Mouse (Mus musculus) midbrain, postnatal 0 days (tissue): ENCODE data around the gene Sele. TPM values are rescaled to one million over a fixed set of nuclear protein-coding genes. Genes with fewer than 3 reads are reported as not detected.
"Not testable (repeated sequence)": the region's sequence is repeated elsewhere in the genome, so short reads cannot be mapped to it uniquely, and the experiment has no call there.

ENCODE experiments used
- ATAC-seq: fragments of 200-750 bp; cut with Nextera tagmentation; 2 replicates; pipeline ENCODE4 v1.8.0; 2017; ENCODE audit warnings: moderate number of reproducible peaks, mild to moderate bottlenecking, moderate TSS enrichment, moderate library complexity; ENCODE audit not compliant: low FRiP score
- DNase-seq: peaks from one replicate; pipeline ENCODE4 v3.0.0-alpha.2; 2015; ENCODE audit warnings: low spot score
- H3K27ac ChIP-seq: fragments of 300-500 bp; sonication (generic); 2 replicates; pipeline ENCODE4 v1.5.1; 2014; ENCODE audit warnings: low read depth, mild to moderate bottlenecking, low read length, mixed read lengths
- H3K27me3 ChIP-seq: fragments of 300-500 bp; sonication (generic); 2 replicates; pipeline ENCODE4 v1.6.1; 2014; ENCODE audit warnings: low read length, control low read depth, mixed read lengths; ENCODE audit not compliant: insufficient read depth
- H3K36me3 ChIP-seq: fragments of 300-500 bp; sonication (generic); 2 replicates; pipeline ENCODE4 v1.6.1; 2014; ENCODE audit warnings: low read length, control low read depth, mixed read lengths; ENCODE audit not compliant: insufficient read depth
- H3K4me1 ChIP-seq: fragments of 300-500 bp; sonication (generic); 2 replicates; pipeline ENCODE4 v1.6.1; 2014; ENCODE audit warnings: mild to moderate bottlenecking, control low read depth, antibody characterized with exemption, low read length, mixed read lengths; ENCODE audit not compliant: insufficient read depth
- H3K4me2 ChIP-seq: fragments of 300-500 bp; sonication (generic); 2 replicates; pipeline ENCODE4 v1.6.1; 2014; ENCODE audit warnings: low read depth, mild to moderate bottlenecking, low read length, mixed read lengths; ENCODE audit not compliant: poor library complexity, severe bottlenecking
- H3K4me3 ChIP-seq: fragments of 300-500 bp; sonication (generic); 2 replicates; pipeline ENCODE4 v1.5.1; 2014; ENCODE audit warnings: low read depth, mild to moderate bottlenecking, low read length, moderate library complexity
- H3K9ac ChIP-seq: fragments of 300-500 bp; sonication (generic); replicated peaks from 2 replicates; pipeline ENCODE4 v1.6.1; 2014; ENCODE audit warnings: mild to moderate bottlenecking, low read length, moderate library complexity, mixed read lengths; ENCODE audit not compliant: poor library complexity, severe bottlenecking
- H3K9me3 ChIP-seq: fragments of 300-500 bp; sonication (generic); 2 replicates; pipeline ENCODE4 v1.6.1; 2016; ENCODE audit warnings: low read length, control low read depth
- CTCF ChIP-seq: IDR thresholded peaks from 2 replicates; pipeline ENCODE4 v1.5.1; 2016; ENCODE audit warnings: antibody characterized with exemption, mild to moderate bottlenecking
- WGBS: fragments of 180-500 bp; shearing (Covaris S2); extraction: QIAGEN DNeasy Blood & Tissue Kit; methylation state at CpG from one replicate; pipeline ENCODE4 v1.1.7; 2014; 5-methylcytosine and 5-hydroxymethylcytosine counted together
- polyA plus RNA-seq: library from polyadenylated mRNA; unstranded; fragments of >200 nt; fragmentation: Nextera tagmentation; extraction: Ambion mirVana; gene quantifications from 2 replicates; pipeline ENCODE4 v1.2.1, GENCODE M21; 2015
- total RNA-seq: library from RNA; depleted of rRNA; stranded (reverse); fragments of >200 nt; gene quantifications from 2 replicates; pipeline ENCODE4 v1.2.3, GENCODE M21; 2014

Gene Sele
- total and polyA plus RNA-seq, 2 experiments from 2014 or later: not detected

DNA sequence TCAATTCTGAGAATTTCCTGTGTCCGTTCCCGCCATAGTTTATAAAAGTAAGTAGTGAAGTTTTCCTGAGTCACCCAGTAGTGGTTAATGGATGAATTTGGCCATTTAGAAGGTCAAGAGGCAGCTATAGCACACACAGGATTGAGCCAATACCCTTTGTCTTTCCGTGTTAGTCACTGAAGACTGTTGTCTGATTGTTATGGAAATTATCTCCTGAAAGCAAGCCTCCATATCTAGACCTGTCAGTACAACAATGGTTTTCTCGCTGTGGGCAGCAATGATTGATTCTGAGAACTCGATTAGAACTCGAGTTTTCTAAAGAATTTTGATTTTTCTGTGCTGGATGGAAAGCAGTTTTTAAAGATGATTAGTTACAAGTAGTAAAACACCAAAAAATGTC lies 28.2 kb upstream of the Sele start:
- Histone ChIP-seq H3K9me3 (no peaks in the 10 kb centered on the region), H3K27ac (no peak overlapping the region), H3K4me2 (no peak overlapping the region), H3K4me1 (no peaks in the 10 kb centered on the region), H3K4me3 (no peak overlapping the region), H3K36me3 (no peaks in the 10 kb centered on the region), H3K27me3 (no peaks in the 10 kb centered on the region), H3K9ac (no peak overlapping the region)
- WGBS: 36% methylated on average over 6 of the region's 6 CpGs
- DNase-seq: no peak
- ATAC-seq: no peak
- TF ChIP-seq CTCF: no peak

DNA sequence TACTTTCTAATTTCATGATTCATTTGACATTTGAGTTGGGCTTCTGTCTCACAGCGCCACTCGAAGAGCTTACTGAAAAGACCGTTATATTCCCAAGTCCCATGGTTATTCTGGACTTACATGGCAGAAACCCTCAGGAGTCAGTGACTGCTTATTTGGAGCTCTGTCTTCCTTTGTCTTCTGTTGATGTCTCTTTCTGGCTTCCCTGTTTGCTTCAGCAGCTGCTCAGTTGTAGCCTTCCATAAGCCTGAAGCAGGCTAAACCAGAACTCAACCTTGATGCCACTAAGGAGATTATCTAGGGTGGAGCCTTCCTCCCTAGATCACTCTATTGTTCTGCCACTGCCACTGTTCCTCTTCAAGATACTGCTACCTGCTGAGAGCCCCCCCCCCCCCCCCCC lies 27.3 kb upstream of the Sele start:
- not testable (repeated sequence) for H3K4me1 ChIP-seq, H3K27ac ChIP-seq, H3K27me3 ChIP-seq, H3K9ac ChIP-seq, H3K9me3 ChIP-seq, H3K4me2 ChIP-seq, H3K4me3 ChIP-seq, ATAC-seq, H3K36me3 ChIP-seq, DNase-seq
- 61% methylated on average over 3 of the region's 3 CpGs for WGBS

DNA sequence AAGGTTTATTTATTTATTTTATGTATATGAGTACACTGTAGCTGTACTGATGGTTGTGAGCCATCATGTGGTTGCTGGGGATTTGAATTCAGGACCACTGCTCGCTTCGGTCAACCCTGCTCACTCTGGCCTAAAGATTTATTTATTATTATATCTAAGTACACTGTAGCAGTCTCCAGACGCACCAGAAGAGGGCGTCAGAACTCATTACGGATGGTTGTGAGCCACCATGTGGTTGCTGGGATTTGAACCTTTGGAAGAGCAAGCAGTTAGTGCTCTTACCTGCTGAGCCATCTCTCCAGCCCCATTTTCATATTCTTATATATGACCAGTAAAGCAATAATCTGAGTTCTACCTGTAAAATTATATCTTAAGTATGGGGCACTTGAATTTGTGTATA lies 25.9 kb upstream of the Sele start:
- H3K27ac ChIP-seq, ATAC-seq, H3K27me3 ChIP-seq, H3K36me3 ChIP-seq, H3K4me3 ChIP-seq, H3K4me1 ChIP-seq, H3K9me3 ChIP-seq, H3K4me2 ChIP-seq, H3K9ac ChIP-seq, DNase-seq: not testable (repeated sequence)
- 83% methylated on average over 5 of the region's 5 CpGs for WGBS

DNA sequence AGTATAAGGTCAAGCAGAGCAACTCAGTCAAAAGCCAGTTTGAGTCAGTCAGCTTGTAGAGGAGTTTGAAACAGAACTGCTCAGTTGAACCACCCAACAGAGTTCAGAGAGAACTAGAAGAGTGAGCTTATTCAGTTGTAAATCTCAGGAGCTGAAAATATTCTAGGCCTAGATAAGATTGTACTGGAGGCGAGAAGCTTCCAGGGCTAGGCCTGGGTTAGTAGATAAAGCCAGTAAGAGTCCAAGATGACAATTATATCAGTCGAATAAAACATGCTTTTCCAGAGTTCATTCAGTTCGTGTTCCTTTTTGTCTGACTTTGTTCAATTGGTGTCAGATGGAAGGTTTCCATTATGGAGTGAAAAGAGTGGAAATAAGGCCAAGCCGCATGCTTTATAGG lies 22.3 kb upstream of the Sele start:
- Histone ChIP-seq H3K27ac (no peak overlapping the region), H3K4me1 (no peaks in the 10 kb centered on the region), H3K4me2 (no peak overlapping the region), H3K9ac (no peak overlapping the region), H3K27me3 (no peaks in the 10 kb centered on the region), H3K36me3 (no peaks in the 10 kb centered on the region), H3K9me3 (no peaks in the 10 kb centered on the region), H3K4me3 (no peak overlapping the region)
- WGBS: 85% methylated on average over 4 of the region's 4 CpGs
- DNase-seq: no peak
- TF ChIP-seq CTCF: no peak
- ATAC-seq: no peak

DNA sequence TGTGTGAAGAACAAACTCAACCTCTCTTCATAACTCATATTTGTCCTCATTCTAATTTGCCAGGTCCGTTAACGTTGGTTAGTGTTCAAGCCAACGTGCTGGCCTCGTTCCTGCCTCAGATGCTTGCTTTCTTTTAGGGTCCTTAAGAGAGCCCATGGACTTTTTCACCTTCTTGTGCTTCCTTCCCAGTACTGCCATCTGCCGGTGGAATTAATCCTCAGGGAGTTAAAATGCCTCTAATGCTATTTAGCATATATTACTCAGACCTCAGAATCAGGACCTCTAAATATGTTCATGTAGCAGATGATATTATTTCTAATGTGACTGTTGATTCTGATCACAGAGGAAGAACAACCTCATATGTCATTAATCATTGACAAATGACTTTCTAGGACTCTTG lies 20.6 kb upstream of the Sele start:
- H3K4me2 ChIP-seq: no peak overlapping the region
- TF ChIP-seq CTCF: no peak
- H3K4me3 ChIP-seq: no peak overlapping the region
- no peaks in the 10 kb centered on the region for H3K4me1 ChIP-seq
- no peaks in the 10 kb centered on the region for H3K27me3 ChIP-seq
- H3K9me3 ChIP-seq: no peaks in the 10 kb centered on the region
- WGBS: 59% methylated on average over 5 of the region's 5 CpGs
- no peaks in the 10 kb centered on the region for H3K36me3 ChIP-seq
- H3K27ac ChIP-seq: no peak overlapping the region
- no peak for ATAC-seq
- H3K9ac ChIP-seq: no peak overlapping the region
- no peak for DNase-seq

DNA sequence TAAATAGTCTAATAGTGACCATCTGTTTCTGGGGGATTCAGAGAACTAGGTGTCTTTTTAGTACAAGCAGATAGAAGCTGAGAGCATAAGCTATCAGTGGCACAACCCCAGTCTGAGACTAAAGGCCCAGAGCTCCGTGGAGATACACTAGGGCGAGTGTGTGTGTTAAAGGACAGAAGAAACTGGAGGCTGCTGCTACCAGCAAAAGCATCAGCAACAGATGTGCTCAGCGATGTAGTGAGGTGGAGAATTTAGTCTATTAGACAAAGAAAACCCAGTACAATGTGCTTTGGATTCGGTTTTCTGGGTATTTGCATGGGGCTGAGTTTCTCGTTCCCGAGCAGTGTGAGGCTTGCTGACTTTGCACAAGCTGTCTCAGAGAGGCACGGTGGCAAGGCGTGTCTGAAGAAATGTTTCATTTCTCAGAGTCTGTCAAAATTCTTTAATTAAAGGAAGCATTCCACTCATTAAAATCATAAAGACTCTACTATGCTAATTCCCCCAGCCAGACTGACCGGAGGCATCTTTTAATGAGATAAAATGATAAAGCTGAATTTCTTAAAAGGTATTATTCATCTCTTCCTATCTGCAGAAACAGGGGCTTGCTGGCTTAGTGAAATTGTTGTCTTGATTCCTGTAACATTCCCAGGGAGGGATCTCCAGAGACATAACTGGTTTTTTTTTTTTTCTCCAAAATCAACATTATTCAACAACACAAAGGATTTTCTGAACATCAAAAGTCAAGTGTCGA lies 7.5 kb upstream of the Sele start:
- no peak for TF ChIP-seq CTCF
- WGBS: 52% methylated on average over 10 of the region's 10 CpGs
- H3K9me3 ChIP-seq: no peaks in the 10 kb centered on the region
- no peak overlapping the region for H3K4me3 ChIP-seq
- no peak overlapping the region for H3K9ac ChIP-seq
- ATAC-seq: peak; percentile 57
- no peaks in the 10 kb centered on the region for H3K27me3 ChIP-seq
- H3K36me3 ChIP-seq: no peaks in the 10 kb centered on the region
- H3K4me1 ChIP-seq: no peaks in the 10 kb centered on the region
- H3K27ac ChIP-seq: no peak overlapping the region
- no peak for DNase-seq
- no peak overlapping the region for H3K4me2 ChIP-seq
